Comparison of ENCODE assay signal across 8 mouse cellular contexts in the genomic region with DNA sequence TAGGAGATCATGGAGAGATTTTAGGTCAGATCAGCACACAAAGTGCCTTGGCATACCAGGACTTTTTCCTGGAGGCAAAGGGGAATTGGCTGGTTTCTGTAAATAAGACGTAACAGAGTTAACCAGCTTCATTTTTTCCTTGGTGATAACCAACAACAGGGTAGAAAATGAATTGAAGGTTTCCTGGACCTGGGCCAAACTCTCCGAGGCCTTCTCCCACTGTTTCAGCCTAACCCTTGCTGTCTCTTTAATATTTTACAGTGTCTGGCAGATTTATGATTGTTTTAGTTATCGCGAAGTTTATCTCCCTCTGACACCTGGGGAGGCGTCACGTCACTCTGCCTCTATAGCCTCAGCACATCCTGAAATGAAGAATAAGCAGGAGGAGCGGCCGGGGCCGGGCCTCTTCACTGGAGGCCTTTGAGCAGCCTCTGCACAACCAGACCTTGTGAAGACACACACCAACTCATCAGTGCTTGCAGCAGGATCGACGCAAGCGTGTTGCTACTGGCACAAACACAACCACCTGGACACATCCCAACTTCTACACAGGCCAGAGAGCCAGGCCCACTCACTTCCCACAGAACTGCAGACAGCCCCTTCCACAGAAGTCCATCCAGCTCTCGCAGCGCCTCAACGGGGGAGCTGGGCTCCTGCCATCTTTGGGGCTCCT.
DNase-seq lines count a peak whose midpoint lies in the region; ATAC-seq and TF ChIP-seq lines count a peak whose summit lies in the region.

No protein-coding gene starts in this region.

- no peak overlapping the region for H3K27ac ChIP-seq in lung, postnatal 0 days (ENCODE audit: low read length)
- peak overlapping the region; percentile 63; the same call in 1 of the 2 replicates for H3K27ac ChIP-seq in embryonic facial prominence, embryonic 15.5 days (replicated peaks)
- no peak overlapping the region for H3K27ac ChIP-seq in intestine, postnatal 0 days (ENCODE audit: low read depth, low read length)

- H3K9me3 ChIP-seq in lung, postnatal 0 days (ENCODE audit: low read length) = no peaks in the 10 kb centered on the region
- no peaks in the 10 kb centered on the region for H3K9me3 ChIP-seq in embryonic facial prominence, embryonic 15.5 days (replicated peaks)
- no peaks in the 10 kb centered on the region for H3K9me3 ChIP-seq in intestine, postnatal 0 days (ENCODE audit: control insufficient read depth)

- no peak for ATAC-seq in lung, postnatal 0 days
- peak; percentile 69 for ATAC-seq in embryonic facial prominence, embryonic 15.5 days (ENCODE audit: insufficient number of reproducible peaks, low FRiP score, low TSS enrichment, low read depth)
- ATAC-seq in intestine, postnatal 0 days = peak; percentile 13; the same call in 1 of the 2 replicates

- H3K4me3 ChIP-seq in lung, postnatal 0 days (ENCODE audit: low read depth, low read length) = no peak overlapping the region
- H3K4me3 ChIP-seq in embryonic facial prominence, embryonic 15.5 days (replicated peaks) = no peak overlapping the region
- no peak overlapping the region for H3K4me3 ChIP-seq in intestine, postnatal 0 days (ENCODE audit: low read depth, low read length)

- 50% methylated on average over 15 of the region's 15 CpGs for WGBS in lung, postnatal 0 days
- WGBS in embryonic facial prominence, embryonic 15.5 days = 59% methylated on average over 15 of the region's 15 CpGs
- WGBS in intestine, postnatal 0 days = 37% methylated on average over 15 of the region's 15 CpGs

- H3K27me3 ChIP-seq in lung, postnatal 0 days (replicated peaks; ENCODE audit: insufficient read depth, low read length) = no peaks in the 10 kb centered on the region
- H3K27me3 ChIP-seq in embryonic facial prominence, embryonic 15.5 days = no peaks in the 10 kb centered on the region
- H3K27me3 ChIP-seq in intestine, postnatal 0 days (replicated peaks; ENCODE audit: control insufficient read depth, insufficient read depth, low read length) = no peaks in the 10 kb centered on the region

- DNase-seq in adrenal gland, postnatal 14 days = peak; percentile 7
- DNase-seq in adrenal gland, adult 2 months = no peak
- no peak for DNase-seq in lung, postnatal 0 days (ENCODE audit: low spot score)
- no peak for DNase-seq in lung, adult 18-20 months
- peak; percentile 7 for DNase-seq in lung, postnatal 14 days
- DNase-seq in T-cell, adult 2 months (ENCODE audit: low spot score) = no peak

- 0 out of 2 replicates have a peak overlapping the region, but pooled peaks have one; percentile 5 for H3K4me2 ChIP-seq in lung, postnatal 0 days (replicated peaks; ENCODE audit: low read depth, low read length)
- peak overlapping the region; percentile 1 for H3K4me2 ChIP-seq in embryonic facial prominence, embryonic 15.5 days (replicated peaks)
- peak overlapping the region; percentile 48 for H3K4me2 ChIP-seq in intestine, postnatal 0 days (replicated peaks; ENCODE audit: low read depth)

- no peak overlapping the region for H3K9ac ChIP-seq in lung, postnatal 0 days (replicated peaks; ENCODE audit: low read depth)
- no peak overlapping the region for H3K9ac ChIP-seq in embryonic facial prominence, embryonic 15.5 days
- H3K9ac ChIP-seq in intestine, postnatal 0 days (ENCODE audit: low read depth, low read length) = no peak overlapping the region

- TF ChIP-seq CTCF in lung, postnatal 0 days (IDR thresholded peaks at IDR 0.05) = no peak
- no peak for TF ChIP-seq CTCF in intestine, postnatal 0 days (IDR thresholded peaks at IDR 0.05; ENCODE audit: low read depth)

- no peaks in the 10 kb centered on the region for H3K4me1 ChIP-seq in lung, postnatal 0 days (ENCODE audit: insufficient read depth, low read depth, low read length)
- peaks cover 9% of the 10 kb centered on the region; the same call in 1 of the 2 replicates for H3K4me1 ChIP-seq in embryonic facial prominence, embryonic 15.5 days
- H3K4me1 ChIP-seq in intestine, postnatal 0 days (replicated peaks; ENCODE audit: control insufficient read depth, insufficient read depth, low read length) = no peaks in the 10 kb centered on the region

- TF ChIP-seq EP300 in lung, postnatal 0 days (IDR thresholded peaks at IDR 0.05) = no peak

- no peaks in the 10 kb centered on the region for H3K36me3 ChIP-seq in lung, postnatal 0 days (ENCODE audit: insufficient read depth, low read length)
- H3K36me3 ChIP-seq in embryonic facial prominence, embryonic 15.5 days = no peaks in the 10 kb centered on the region
- no peaks in the 10 kb centered on the region for H3K36me3 ChIP-seq in intestine, postnatal 0 days (ENCODE audit: control insufficient read depth, insufficient read depth)

Comparison
In these comparisons a context has a peak if more than half of its experiments do, and no peak if none do; other contexts are left out.
1. DNase-seq: peak in adrenal gland, postnatal 14 days (single experiment) and lung, postnatal 14 days (single experiment); none in adrenal gland, adult 2 months (single experiment), lung, postnatal 0 days (single experiment), lung, adult 18-20 months (0 of 2) and T-cell, adult 2 months (single experiment).
2. Peak in every context shown above with its lines, with median percentiles within 50 percentile points of each other: H3K4me2 ChIP-seq.